Mouse (Mus musculus) forebrain, embryonic 14.5 days (tissue): Measurements from ENCODE around the gene Pth2. TPM values are rescaled to one million over a fixed set of nuclear protein-coding genes. Genes with fewer than 3 reads are reported as not detected.

Source experiments
- ATAC-seq: fragments of 200-750 bp; cut with Nextera tagmentation; 2 replicates; pipeline ENCODE4 v1.8.0; 2017; ENCODE audit warnings: mild to moderate bottlenecking, moderate library complexity
- DNase-seq: peaks from one replicate; pipeline ENCODE4 v3.0.0-alpha.2; 2015; ENCODE audit warnings: low spot score
- H3K27ac ChIP-seq: fragments of 300-500 bp; sonication (generic); 2 replicates; pipeline ENCODE4 v1.5.1; 2014; ENCODE audit warnings: low read depth, mild to moderate bottlenecking, control low read depth, low read length, moderate library complexity
- H3K27me3 ChIP-seq: fragments of 300-500 bp; sonication (generic); replicated peaks from 2 replicates; pipeline ENCODE4 v1.6.1; 2014; ENCODE audit warnings: low read length, control low read depth, mixed read lengths; ENCODE audit not compliant: control insufficient read depth, insufficient read depth
- H3K36me3 ChIP-seq: fragments of 300-500 bp; sonication (generic); 2 replicates; pipeline ENCODE4 v1.6.1; 2014; ENCODE audit warnings: low read length, control low read depth; ENCODE audit not compliant: control insufficient read depth, insufficient read depth
- H3K4me1 ChIP-seq: fragments of 300-500 bp; sonication (generic); 2 replicates; pipeline ENCODE4 v1.6.1; 2014; ENCODE audit warnings: antibody characterized with exemption, low read length, control low read depth; ENCODE audit not compliant: control insufficient read depth, insufficient read depth
- H3K4me2 ChIP-seq: fragments of 300-500 bp; sonication (generic); 2 replicates; pipeline ENCODE4 v1.6.1; 2014; ENCODE audit warnings: mild to moderate bottlenecking, control low read depth, low read length
- H3K4me3 ChIP-seq: fragments of 300-500 bp; sonication (generic); 2 replicates; pipeline ENCODE4 v1.5.1; 2014; ENCODE audit warnings: low read depth, low read length, control low read depth
- H3K9ac ChIP-seq: fragments of 300-500 bp; sonication (generic); 2 replicates; pipeline ENCODE4 v1.6.1; 2014; ENCODE audit warnings: mild to moderate bottlenecking, low read length, control low read depth, moderate library complexity
- H3K9me3 ChIP-seq: fragments of 300-500 bp; sonication (generic); replicated peaks from 2 replicates; pipeline ENCODE4 v1.6.1; 2016; ENCODE audit warnings: low read length, control low read depth, mixed read lengths; ENCODE audit not compliant: control insufficient read depth
- WGBS: fragments of 180-500 bp; shearing (Covaris S2); extraction: QIAGEN DNeasy Blood & Tissue Kit; methylation state at CpG from one replicate; pipeline ENCODE4 v1.1.7; 2014; 5-methylcytosine and 5-hydroxymethylcytosine counted together
- polyA plus RNA-seq: library from polyadenylated mRNA; unstranded; fragments of >200 nt; fragmentation: Nextera tagmentation; extraction: Ambion mirVana; gene quantifications from 2 replicates; pipeline ENCODE4 v1.2.1, GENCODE M21; 2014

The Pth2 gene
- polyA plus RNA-seq, 1 experiment from 2014 or later: not detected

GRCm38 (mm10) chr7:45182606-45183005 lies 1.8 kb downstream of the Pth2 start:
- Histone ChIP-seq H3K27me3 (peaks cover 71% of the 10 kb centered on the region), H3K9ac (peak overlapping the region; percentile 26; the same call in 1 of the 2 replicates), H3K4me3 (peak overlapping the region; percentile 19), H3K4me2 (peak overlapping the region; percentile 50), H3K4me1 (peaks cover 7% of the 10 kb centered on the region; the same call in 1 of the 2 replicates), H3K27ac (no peak overlapping the region), H3K36me3 (no peaks in the 10 kb centered on the region), H3K9me3 (no peaks in the 10 kb centered on the region)
- DNase-seq (no peak), ATAC-seq (0 out of 2 replicates have a peak, but pooled peaks have one; percentile 26)
- WGBS: 19% methylated on average over 11 of the region's 11 CpGs

GRCm38 (mm10) chr7:45183672-45184071 lies 2.9 kb downstream of the Pth2 start:
- DNase-seq (no peak), ATAC-seq (no peak)
- Histone ChIP-seq H3K9ac (no peak overlapping the region), H3K4me3 (no peak overlapping the region), H3K36me3 (no peaks in the 10 kb centered on the region), H3K27ac (no peak overlapping the region), H3K27me3 (peaks cover 62% of the 10 kb centered on the region), H3K9me3 (no peaks in the 10 kb centered on the region), H3K4me1 (peaks cover 7% of the 10 kb centered on the region; the same call in 1 of the 2 replicates), H3K4me2 (no peak overlapping the region)
- 58% methylated on average over 7 of the region's 7 CpGs for WGBS

- Histone ChIP-seq H3K4me2 (no peak overlapping the region), H3K4me3 (no peak overlapping the region), H3K27ac (no peak overlapping the region), H3K4me1 (peaks cover 7% of the 10 kb centered on the region; the same call in 1 of the 2 replicates), H3K27me3 (peaks cover 42% of the 10 kb centered on the region), H3K9ac (no peak overlapping the region), H3K36me3 (no peaks in the 10 kb centered on the region), H3K9me3 (no peaks in the 10 kb centered on the region)
- no peak for ATAC-seq
- no peak for DNase-seq
- WGBS: 44% methylated on average over 7 of the region's 7 CpGs
Observed at GRCm38 (mm10) chr7:45185921-45186320, 5.1 kb downstream of the Pth2 start.

GRCm38 (mm10) chr7:45189600-45189999 lies 8.8 kb downstream of the Pth2 start:
- Histone ChIP-seq H3K4me1 (no peaks in the 10 kb centered on the region), H3K4me2 (no peak overlapping the region), H3K9me3 (no peaks in the 10 kb centered on the region), H3K27me3 (peaks cover 6% of the 10 kb centered on the region; the same call in 1 of the 2 replicates), H3K36me3 (no peaks in the 10 kb centered on the region), H3K4me3 (no peak overlapping the region), H3K27ac (no peak overlapping the region), H3K9ac (no peak overlapping the region)
- 55% methylated on average over 16 of the region's 16 CpGs for WGBS
- ATAC-seq: no peak
- DNase-seq: no peak

GRCm38 (mm10) chr7:45190186-45190585 lies 9.4 kb downstream of the Pth2 start:
- Histone ChIP-seq H3K9ac (no peak overlapping the region), H3K4me3 (no peak overlapping the region), H3K36me3 (no peaks in the 10 kb centered on the region), H3K27ac (no peak overlapping the region), H3K4me2 (no peak overlapping the region), H3K27me3 (0 out of 2 replicates have a peak, but pooled peaks cover 3% of the 10 kb centered on the region), H3K9me3 (no peaks in the 10 kb centered on the region), H3K4me1 (no peaks in the 10 kb centered on the region)
- DNase-seq (no peak), ATAC-seq (no peak)
- WGBS: 90% methylated on average over 6 of the region's 6 CpGs

- Histone ChIP-seq H3K9ac (no peak overlapping the region), H3K36me3 (no peaks in the 10 kb centered on the region), H3K4me3 (no peak overlapping the region), H3K9me3 (no peaks in the 10 kb centered on the region), H3K4me1 (no peaks in the 10 kb centered on the region), H3K27me3 (0 out of 2 replicates have a peak, but pooled peaks cover 3% of the 10 kb centered on the region), H3K4me2 (no peak overlapping the region), H3K27ac (no peak overlapping the region)
- 80% methylated on average over 2 of the region's 2 CpGs for WGBS
- DNase-seq: no peak
- ATAC-seq: no peak
Observed at GRCm38 (mm10) chr7:45191161-45191560, 10.4 kb downstream of the Pth2 start.

- no peaks in the 10 kb centered on the region for H3K4me1 ChIP-seq
- no peaks in the 10 kb centered on the region for H3K9me3 ChIP-seq
- no peaks in the 10 kb centered on the region for H3K36me3 ChIP-seq
- no peak overlapping the region for H3K4me2 ChIP-seq
- WGBS: 24% methylated on average over 8 of the region's 8 CpGs
- H3K4me3 ChIP-seq: no peak overlapping the region
- no peak for ATAC-seq
- no peak overlapping the region; the same call in 1 of the 2 replicates for H3K9ac ChIP-seq
- H3K27ac ChIP-seq: no peak overlapping the region
- DNase-seq: no peak
- H3K27me3 ChIP-seq: 0 out of 2 replicates have a peak, but pooled peaks cover 3% of the 10 kb centered on the region
Observed at GRCm38 (mm10) chr7:45191803-45192363, 11.1 kb downstream of the Pth2 start.

- Histone ChIP-seq H3K27ac (no peak overlapping the region), H3K4me3 (no peak overlapping the region), H3K4me1 (no peaks in the 10 kb centered on the region), H3K9me3 (no peaks in the 10 kb centered on the region), H3K36me3 (no peaks in the 10 kb centered on the region), H3K9ac (no peak overlapping the region), H3K27me3 (0 out of 2 replicates have a peak, but pooled peaks cover 3% of the 10 kb centered on the region), H3K4me2 (no peak overlapping the region)
- ATAC-seq: no peak
- 79% methylated on average over 7 of the region's 7 CpGs for WGBS
- no peak for DNase-seq
Observed at GRCm38 (mm10) chr7:45192585-45193310, 12.0 kb downstream of the Pth2 start.

GRCm38 (mm10) chr7:45193406-45193805 lies 12.6 kb downstream of the Pth2 start:
- Histone ChIP-seq H3K4me2 (no peak overlapping the region), H3K4me3 (no peak overlapping the region), H3K9ac (no peak overlapping the region), H3K9me3 (no peaks in the 10 kb centered on the region), H3K4me1 (no peaks in the 10 kb centered on the region), H3K27me3 (0 out of 2 replicates have a peak, but pooled peaks cover 3% of the 10 kb centered on the region), H3K36me3 (no peaks in the 10 kb centered on the region), H3K27ac (no peak overlapping the region)
- 58% methylated on average over 5 of the region's 5 CpGs for WGBS
- no peak for DNase-seq
- ATAC-seq: no peak
